Mouse (Mus musculus) lung, postnatal 4 days (tissue): ENCODE results near the gene Art1.

Experiments
- DNase-seq, 2 experiments: peaks; one replicate each; pipeline ENCODE4 v3.0.0; 2021

The Art1 gene

DNA sequence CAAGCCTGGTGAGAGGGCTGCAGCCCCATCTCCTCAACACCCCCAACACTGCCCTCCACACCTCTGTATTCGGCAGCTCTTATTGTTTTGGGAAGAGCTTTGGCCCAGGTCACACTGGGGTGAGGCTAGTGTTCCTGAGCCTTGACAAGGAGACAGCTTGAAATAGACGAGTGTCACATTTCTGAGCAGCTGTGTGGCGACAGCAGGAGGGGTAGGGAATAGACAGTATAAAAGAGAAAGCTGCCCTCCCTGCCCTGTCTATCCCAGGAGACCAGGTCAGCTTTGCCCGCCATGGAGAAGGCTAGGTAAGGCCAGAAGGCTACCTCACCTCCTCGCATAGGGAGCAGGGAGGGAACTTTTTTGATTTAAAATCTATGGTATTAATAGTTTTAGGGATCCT, at the start of gene Art1:
Gene Art1, plus strand, starts transcription at position 257 of the 400 bp plus-strand sequence.
- DNase-seq = no peak

DNA sequence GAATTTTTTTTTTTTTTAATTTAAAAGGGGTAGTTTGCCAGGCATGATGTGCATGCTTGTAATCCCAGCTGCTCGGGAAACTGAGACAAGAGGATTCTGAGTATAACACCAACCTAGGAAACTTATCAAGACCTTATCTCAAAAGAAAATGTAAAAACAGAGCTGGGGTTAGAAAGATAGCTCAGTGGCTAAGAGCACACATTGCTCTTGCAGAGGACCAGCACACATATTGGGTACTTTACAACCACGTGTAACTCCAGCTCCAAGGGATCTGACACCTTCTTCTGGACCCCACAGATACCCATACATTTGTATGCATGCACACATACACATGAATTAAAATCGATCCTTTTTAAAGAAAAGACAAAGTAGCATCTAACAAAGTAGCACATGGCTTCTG, 40.2 kb upstream of the Art1 start:
- no peak for DNase-seq

- DNase-seq = no peak
These were observed 39.3 kb upstream of the Art1 start for GRCm38 (mm10) chr7:102062203-102062602.

DNA sequence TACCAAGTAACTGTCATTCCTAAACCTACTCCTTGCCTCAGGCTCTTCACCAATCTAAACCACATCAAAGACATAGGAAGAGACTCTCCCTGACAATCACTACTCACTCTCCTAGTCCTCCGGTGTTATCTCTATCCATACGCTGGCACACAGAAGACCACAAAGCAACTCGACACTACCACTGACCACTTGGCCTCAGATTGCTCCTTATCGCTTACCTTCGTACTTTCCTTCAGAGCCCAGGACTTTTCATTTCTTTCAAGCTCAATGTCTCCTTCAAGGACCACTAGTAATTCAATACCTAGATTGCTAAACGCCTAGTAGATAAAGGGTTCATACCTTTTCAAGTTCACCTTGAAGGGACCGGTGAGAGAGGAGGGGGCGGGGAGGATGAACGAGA, 37.7 kb upstream of the Art1 start:
- DNase-seq = no peak

GRCm38 (mm10) chr7:102064655-102065045, 36.9 kb upstream of the Art1 start:
- no peak for DNase-seq

DNA sequence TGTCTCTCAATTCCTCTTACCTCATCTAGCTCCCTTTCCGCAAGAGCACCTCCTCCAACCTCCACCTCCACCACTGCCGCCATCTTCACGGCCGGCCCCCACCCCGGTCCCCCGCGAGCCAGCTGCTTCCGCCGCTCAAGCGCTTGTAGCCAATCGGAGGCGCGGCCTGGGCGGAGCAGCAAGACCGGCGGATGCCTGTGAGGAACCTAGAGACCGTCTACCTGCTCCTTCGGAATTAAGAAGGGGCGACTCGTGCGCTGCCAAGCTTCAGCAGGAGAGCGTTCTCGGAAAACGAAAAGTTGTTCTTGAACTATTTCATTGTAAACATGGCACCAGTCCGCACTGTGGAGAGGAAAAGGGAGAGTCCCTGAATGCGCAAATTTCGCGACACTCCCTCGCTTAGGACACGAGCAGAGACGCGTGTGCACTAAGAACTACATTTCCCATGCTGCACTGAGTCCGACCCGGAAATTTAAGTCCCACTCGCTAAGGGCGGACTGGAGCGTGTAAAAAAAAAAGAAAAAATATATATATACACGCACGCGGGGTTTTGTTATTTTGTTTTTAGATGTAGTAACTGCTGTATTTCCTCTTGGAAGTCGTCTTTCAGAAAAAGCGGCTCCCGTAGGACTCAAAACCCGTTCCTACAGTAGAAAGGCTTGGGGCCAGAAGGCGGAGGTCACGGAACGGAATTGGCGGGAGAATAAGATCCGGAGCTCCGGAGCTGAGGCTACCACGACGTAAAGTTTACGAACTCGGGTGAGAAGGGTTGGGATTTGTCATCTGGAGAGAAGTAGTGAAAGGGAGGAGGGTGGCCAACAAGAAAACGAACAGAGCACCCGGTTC, 36.3 kb upstream of the Art1 start, which contains the start of the genes Rnf121, Xndc1 and Xntrpc:
Gene Rnf121, minus strand, starts transcription at position 424 of the 846 bp plus-strand sequence.
Gene Xndc1, plus strand, starts transcription at position 466 of the 846 bp plus-strand sequence.
Gene Xntrpc, plus strand, starts transcription at position 668 of the 846 bp plus-strand sequence.
- DNase-seq = peak; percentile 92 to 94

- DNase-seq = no peak
These were observed 35.2 kb upstream of the Art1 start for GRCm38 (mm10) chr7:102066363-102066762.

DNA sequence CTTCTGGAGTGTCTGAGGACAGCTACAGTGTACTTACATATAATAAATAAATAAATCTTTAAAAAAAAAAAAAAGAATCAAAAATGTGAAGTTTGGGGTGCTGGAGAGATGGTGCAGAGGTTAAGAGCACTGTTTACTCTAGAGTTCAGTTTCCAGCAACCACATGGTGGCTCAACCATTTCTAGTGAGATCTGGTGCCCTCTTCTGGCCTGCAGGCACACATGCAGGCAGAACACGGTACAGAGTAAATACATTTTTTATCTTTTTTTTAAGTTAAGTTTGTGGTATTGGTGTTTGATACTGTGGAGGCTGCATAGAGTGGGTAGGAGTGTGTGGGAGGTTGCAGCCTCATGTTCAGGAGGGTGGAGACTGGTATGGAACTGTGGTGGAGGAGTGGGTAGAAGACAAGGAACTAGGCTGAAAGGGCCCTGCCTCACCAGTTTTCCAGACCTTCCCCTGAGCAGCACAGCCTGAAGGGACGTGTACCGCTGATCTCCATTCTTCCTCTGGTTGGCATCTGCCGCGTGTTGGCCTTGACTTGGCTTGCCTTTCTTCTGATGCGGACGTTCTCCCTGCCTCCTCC, 24.7 kb upstream of the Art1 start:
- DNase-seq = peak in 1 of 2 experiments; percentile 27

- peak in 1 of 2 experiments; percentile 49 for DNase-seq
These were observed 23.0 kb upstream of the Art1 start for GRCm38 (mm10) chr7:102078517-102078916.

DNA sequence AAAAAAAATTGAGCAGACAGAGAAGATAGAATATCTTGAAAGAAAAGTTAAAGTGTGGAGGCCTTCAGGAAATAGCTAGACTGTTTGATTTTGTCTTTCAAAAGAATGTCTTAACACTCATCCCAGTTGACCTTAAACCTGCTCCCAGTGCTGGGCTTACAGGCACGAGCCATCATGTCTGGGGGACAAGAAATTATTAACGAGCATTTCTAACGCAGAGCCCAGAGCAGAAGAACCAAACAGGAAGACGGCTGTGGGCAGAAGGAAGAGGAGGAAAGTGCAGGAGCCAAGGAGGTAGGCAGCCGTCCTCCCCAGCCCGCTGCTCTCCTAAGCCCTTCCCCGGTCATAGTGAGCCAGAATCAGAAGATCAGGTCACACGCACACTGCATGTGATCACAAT, 21.2 kb upstream of the Art1 start:
- DNase-seq = no peak

DNA sequence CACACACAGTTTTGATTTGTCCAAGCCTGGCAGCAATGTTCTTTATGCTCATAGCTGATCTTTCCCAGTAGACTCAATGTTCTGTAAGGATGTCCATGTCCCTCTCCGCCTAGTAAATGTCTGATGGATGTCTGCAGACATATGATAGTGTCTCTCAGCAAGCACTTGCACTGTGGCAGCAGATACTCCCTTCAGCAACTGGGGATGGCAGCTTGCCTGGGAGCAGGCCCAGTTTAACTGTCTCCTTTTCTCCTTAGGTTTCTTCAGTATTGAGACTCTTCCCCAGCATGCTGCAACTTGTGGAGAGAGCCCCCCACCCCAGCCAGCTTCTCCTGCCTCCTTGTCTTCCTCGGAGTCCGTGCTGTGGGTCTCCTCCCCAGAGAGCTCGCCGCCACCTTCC, 19.8 kb upstream of the Art1 start:
- no peak for DNase-seq

DNA sequence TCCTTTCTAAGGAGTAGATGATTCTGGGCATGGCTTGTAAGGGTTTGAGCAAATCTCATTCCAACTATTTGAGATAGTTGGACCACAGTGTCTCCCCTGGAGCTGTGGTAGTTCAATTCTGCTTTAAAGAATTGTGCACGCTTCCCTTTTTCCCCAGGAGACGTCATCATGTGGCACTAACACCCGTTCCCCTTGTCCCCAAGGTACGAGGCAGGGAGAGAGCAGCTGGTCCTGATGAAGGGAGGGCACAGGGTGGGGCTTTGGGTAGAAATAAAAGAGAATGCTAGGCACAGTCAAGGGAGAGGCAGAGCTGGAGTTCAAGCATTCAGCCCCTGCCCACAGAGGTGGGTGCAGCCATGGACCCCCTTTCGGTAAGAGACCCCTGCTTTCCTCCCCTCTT, 18.7 kb upstream of the Art1 start, which contains the start of gene Trpc2:
Gene Trpc2, plus strand, starts transcription at position 301 of the 400 bp plus-strand sequence.
- no peak for DNase-seq

- no peak for DNase-seq
These were observed 17.4 kb upstream of the Art1 start for GRCm38 (mm10) chr7:102084041-102084696.

DNA sequence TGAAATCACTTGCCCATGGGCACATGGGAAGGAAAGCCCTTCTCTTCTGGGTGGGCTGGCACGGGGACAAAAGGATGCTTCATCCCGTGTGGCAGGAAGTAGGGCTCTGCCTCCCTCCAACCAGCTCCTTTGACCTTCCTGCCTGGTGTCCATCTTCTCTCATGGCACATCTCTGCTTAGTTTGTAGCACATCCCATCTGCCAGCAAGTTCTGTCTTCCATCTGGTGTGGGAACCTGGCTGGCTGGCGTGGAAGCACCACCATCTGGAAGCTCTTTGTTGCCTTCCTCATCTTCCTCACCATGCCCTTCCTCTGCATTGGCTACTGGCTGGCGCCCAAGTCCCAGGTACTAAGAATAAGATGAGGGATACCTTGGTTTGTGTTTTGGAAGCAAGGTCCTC, 14.2 kb upstream of the Art1 start:
- DNase-seq = no peak

- peak; percentile 58 to 64 for DNase-seq
These were observed 1.5 kb upstream of the Art1 start for GRCm38 (mm10) chr7:102099760-102100661.

DNA sequence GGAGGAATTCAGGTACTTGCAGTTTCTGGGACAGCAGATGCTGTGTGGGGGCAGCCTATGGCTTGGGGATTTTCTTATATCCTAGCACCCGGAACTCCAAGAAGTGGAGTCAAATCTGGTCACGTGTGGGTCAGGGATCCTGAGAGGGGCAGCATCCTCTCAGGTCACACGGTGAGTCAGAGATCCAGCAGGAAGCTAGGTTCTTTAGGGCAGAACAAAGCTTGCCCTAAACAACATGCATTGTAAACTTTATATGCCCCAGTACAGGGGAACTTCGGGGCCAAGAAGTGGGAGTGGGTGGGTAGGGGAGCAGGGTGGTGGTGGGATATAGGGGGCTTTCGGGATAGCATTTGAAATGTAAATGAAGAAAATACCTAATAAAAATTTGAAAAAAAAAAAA, 675 bp upstream of the Art1 start:
- no peak for DNase-seq

DNA sequence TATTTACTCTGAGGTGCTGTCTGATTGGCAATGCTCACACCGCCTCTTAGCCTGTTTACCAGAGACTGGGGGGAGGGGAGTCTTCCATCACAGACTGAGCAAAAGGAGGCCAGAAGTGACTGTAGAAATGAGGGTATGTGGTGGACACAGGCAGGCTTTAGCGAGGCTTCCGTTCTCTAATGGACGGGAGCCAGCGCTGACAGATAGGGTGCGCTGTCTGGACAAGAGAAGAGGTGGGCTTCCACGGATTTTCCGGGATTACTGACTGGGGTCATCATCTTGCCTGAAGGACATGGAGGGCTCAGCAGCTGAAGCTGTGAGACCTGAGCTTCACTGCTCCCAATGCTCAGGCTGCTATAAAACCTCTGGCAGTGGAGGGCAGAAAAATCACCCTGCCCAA, 698 bp downstream of the Art1 start:
- DNase-seq = no peak

GRCm38 (mm10) chr7:102102696-102103095, 1.2 kb downstream of the Art1 start:
- DNase-seq = no peak

DNA sequence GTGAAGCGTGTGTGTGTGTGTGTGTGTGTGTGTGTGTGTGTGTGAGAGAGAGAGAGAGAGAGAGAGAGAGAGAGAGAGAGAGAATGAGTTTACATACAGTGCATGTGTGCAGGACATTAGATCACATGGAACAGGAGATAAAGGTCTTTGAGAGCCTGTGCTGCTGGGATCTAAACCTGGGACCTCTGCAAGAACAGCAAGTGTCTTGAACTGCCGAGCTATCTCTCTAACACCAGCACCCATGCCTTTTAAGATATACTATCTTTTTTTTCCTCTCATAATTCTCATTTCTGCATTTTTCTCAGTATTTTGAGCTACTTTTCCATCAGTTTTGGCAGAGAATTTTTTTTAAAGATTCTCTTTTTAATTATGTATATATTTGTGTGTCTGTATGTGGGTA, 2.0 kb downstream of the Art1 start:
- no peak for DNase-seq

DNA sequence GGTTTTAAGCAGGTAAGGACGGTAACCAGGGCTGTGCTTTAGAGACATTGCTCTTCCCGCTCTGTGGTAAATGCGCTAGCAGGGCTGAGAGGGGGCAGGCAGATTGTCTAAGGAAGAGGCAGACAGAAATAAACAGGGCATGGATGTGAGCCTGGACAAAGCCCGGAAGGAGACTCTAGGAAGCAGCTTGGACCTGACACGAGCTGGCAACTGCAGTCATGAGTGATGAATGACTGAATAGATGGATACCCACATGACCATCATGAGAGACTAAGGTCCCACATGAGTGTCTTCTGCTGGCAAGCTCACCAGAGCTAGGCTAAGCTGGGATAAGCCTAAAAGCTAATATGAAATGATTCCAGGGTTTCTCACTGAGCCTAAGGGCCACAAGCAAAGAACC, 2.6 kb downstream of the Art1 start:
- peak; percentile 29 to 62 for DNase-seq

GRCm38 (mm10) chr7:102106700-102107141, 5.2 kb downstream of the Art1 start:
- DNase-seq = peak; percentile 38 to 50

DNA sequence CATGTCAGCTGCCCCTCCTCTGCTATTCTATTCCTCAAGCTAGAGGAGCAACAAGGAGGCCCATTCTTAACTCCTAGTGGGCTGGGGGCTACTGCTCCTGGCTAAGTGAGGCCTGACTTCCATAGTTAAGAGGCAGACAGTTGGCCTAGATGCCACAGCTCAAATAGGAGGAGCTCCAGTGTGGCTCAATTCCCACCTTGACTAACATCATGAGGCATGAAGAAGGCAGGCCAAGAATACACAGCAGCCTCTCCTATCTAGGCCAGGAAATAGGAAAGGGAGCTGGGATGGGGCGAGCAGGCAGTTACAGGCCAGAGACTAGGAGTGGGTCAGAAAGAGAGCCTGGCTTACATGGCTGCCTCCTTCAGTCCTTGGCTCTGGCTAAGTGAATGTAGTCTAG, 6.7 kb downstream of the Art1 start:
- no peak for DNase-seq
